Mouse (Mus musculus): ENCODE measurements around the gene Tlr5.

GRCm38 (mm10) chr1:182943911-182944310 lies 10.7 kb upstream of the Tlr5 start:
- no peak for TF ChIP-seq POLR2A (IDR thresholded peaks at IDR 0.05; ENCODE audit: borderline replicate concordance, low read depth, low read length)
- TF ChIP-seq CTCF (IDR thresholded peaks at IDR 0.05; ENCODE audit: low read depth, low read length), result no peak
